Mouse (Mus musculus): ENCODE measurements around the gene Sptlc3.

The Sptlc3 gene

DNA sequence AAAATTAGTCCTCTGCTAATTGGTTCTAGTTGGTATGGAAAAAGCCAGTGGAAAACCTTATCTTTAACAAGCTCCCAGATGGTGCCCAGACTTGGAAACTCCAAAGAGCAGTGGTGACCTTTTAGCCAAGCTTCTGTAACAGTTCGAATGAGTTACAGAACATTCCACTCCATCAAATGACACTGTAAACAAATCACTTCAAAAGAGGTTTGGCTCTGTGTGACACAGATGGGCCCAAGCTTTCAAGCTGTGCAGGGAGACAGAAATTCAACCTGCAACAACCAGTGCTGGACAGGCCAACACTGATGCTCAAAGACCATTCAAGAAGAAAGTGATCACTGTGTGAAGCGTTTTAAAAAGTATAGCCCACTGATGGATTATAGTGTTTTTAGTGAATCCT lies 144.1 kb downstream of the Sptlc3 start:
- in situ Hi-C loops (cut with MboI) = no loop called here

DNA sequence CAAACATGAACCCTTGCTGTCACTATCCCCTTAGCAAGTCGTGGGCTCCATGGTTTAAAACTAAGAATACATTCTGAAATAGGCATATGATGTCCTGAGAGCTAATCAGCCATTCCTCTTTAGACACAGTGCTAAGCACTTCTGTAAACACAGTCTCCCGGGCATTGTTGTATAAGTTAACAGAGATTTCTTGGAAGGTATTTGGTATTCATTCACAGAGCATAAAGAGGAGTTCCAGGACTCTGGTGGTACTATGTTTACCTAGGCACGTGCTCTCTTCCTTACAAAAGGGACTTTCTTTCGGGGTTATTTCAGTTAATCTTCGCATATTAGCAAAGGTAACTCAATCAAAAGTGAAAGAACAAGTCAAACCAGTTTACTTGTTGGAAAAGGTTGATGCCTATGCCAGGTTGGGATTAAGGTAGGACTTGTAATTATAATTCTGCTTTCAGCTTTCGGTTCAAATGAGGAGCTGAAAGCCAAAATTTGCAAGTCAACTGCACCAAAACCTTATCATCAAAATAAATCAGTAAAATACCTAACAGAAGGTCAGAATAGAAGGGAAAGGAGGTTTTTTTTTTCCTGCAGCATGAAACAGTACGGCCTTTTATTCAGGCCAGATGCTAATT lies 148.2 kb downstream of the Sptlc3 start:
- in situ Hi-C loops (cut with MboI) = no loop called here

DNA sequence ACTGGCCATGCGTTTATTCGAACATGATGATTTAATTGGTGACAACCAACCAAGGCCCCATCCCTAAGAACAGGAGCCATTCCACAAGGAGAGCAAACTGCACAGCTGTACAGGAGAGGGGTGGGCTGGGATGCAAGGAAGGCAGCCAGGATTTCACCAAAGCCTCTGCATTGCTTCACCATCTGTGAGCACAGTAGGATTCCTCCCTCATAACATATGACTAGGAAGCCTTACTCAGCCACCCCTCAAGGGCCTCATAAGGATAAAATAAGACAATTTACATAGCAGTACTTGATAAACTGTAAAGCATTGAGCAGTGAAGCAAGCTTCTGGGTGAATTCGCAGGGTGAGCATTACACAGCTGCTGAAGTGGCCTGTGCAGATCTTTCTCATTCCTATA lies 155.8 kb downstream of the Sptlc3 start:
- in situ Hi-C loops (cut with MboI) = no loop called here

DNA sequence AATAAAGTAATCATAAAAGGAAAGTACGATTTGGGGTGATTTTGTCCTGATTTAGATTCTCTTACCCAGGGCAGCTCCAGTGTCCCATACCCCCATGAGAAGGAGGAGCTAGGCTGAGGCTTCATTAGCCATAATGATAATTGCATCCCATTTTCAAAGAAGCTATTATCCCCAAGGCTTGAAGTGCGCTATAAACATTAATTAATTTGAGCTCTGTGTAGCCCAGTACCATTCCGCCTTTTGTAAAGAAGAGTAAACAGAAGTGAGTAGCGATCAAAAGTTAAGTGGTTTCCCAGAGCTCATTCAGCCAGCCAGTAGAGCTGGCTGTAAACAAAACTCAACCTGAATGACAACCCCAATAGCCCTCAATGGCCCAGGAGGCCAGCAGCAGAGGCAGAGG lies 163.0 kb downstream of the Sptlc3 start:
- in situ Hi-C loops (cut with MboI) = no loop called here

DNA sequence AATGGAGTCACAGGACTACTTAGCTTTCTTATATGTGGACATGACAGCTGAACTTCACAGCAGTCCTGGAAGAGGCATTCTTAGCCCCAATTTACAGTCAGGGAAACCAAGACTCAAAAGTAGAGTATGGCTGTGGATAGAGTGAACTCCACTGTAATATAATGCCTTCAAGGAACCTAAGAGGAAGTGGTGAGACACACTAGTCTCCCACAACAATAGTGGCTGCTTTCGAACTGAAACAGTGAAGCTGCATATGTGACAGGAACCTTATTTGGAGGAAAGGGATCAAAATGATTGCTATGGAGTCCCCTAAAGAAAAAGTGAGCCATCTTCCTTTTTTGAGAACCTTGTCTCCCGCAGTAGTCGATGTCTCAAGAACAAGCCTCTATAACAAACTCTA lies 178.1 kb downstream of the Sptlc3 start:
- in situ Hi-C loops (cut with MboI) = no loop called here

DNA sequence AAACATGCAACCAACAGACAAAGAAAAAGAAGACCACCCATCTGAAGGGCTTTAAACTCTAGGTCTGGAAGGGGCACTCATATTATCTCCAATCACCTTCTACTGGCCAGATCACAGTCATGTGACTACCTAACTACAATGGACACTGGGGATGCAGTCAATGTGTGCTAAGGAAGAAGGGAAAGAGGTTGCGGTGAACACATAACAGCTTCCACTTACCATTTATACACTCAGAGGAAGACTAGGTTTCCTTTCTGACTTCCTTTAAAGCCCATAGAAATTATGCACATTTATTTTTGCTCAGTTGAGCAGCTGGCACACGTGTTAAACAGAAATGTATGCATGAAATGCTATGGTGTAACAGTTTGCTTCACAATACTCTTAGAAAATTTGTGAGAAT lies 178.7 kb downstream of the Sptlc3 start:
- in situ Hi-C loops (cut with MboI) = no loop called here

DNA sequence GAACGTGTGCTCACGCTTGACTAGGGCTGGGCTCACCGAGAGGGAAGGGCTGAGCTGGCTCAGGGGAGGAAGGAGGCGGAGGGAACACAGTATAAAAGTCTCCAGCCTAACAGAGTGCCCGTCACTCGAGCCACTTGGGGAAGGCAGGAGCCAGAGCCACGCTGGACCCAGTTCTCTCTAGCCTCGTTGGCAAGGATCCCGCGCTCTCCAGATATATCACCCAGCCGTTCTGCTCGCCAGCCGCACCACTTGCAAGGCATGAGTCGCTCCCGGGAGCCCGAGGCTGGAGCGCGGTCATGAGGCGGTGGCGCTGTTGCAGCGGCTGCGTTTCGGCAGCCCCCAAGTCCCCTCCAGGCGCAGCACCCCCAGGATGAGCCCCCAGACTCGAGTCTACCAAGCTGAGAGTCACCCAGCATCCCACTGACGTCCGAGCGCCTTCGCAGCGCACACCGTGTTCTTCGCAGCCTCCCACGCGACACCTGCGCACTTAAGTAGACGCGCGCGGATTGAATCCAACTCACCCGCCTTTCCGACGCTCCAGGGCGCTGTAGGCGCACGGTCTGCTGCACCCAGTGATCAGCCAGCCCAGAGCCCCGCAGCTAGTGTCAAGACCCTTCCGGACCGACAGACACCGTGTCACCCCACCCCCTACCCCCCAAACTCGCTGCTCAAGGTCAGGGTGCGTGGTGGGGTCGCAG lies 183.5 kb downstream of the Sptlc3 start:
- in situ Hi-C loops (cut with MboI) = no loop called here

DNA sequence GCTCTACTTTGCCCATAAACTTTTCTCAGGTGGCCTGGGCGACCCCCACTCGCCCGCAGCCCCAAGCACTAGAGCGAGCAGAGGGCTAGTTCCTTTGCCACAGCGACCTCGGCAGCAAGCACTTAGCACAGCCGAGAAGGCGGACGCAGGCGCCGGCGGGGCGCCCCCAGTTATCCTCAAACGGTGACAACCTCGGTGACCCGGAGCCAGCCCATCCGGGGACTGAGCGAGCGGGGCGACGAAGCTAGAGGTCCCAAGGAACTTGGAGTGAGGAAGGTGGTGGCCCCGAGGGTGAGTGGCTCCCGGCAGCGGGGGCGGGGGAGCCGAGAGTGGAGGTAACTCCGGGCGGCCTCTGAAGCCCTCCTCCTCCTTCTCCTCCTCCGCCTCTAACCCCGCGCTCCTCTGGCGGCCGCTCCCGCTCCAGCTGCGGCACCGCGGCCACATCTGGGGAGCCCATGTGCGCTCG lies 184.1 kb downstream of the Sptlc3 start, which contains the start of gene Ism1:
Gene Ism1, plus strand, starts transcription at position 370 of the 466 bp plus-strand sequence.
- in situ Hi-C loops (cut with MboI) = no loop called here

DNA sequence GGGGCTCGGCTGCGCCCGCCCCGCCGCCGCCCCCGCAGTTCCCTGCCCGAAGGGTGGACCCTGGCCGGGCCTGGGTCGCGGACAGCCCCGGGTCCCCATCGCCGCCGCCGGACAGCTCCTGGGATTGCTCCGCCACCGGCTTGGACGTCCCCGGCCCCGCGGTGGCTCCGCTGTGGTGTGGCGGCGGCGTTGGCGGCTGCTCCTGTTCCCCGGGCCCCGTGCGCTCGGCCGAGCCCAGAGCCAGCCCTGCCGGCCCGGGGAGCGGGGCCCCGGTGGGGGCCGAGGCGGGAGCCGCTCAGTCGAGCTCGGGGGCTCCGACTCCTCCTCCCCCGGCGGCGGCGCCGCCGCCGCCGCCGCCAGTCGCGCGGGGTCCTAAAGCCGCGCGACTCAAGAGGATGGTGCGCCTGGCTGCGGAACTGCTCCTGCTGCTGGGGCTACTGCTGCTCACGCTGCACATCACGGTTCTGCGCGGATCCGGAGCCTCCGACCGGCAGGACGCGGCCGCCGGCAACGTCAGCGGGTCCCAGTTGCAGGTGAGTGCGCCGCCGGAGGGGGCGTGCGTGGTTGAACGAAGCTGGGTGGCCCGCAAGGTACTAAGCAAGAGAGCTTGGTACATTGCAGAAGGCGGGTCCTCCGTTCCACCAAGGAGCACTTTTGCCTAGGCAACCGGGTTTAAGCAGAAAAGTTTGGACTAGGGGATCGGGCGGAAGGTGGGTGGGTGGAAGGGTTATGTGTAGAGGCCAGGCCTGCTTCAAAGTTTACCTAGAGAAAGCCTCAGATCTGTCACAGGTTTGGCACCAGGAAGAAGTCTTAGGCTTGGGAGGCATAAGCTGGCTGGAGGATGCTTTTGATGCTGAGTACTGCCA lies 184.8 kb downstream of the Sptlc3 start:
- in situ Hi-C loops (cut with MboI) = no loop called here

DNA sequence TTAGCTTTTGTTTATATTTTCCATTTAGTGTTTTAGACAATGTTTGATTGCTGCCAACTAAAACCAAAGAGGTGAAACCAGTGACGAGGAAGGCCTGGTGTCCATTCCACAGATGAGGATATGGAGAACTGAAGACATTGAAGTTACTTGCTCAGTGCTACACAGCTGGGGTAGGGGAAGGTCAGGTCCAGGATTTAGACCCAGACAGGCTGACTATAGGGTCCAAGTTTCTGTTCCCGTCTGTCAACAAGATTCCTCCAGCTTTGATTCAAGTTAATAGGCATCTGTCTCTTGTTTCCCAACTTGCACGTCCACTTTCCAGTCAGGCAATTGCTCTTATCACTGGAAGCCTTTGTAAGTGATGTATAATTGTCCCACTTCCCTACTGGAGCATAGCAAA lies 188.8 kb downstream of the Sptlc3 start:
- in situ Hi-C loops (cut with MboI) = no loop called here
